Mouse (Mus musculus) testis, adult 10 weeks (tissue): ENCODE data around the gene Prickle3. TPM values are rescaled to one million over a fixed set of nuclear protein-coding genes. Genes with fewer than 3 reads are reported as not detected.

Experiments
- polyA plus RNA-seq: library from polyadenylated mRNA; stranded (reverse); fragments of 350-450 nt; fragmentation: Illumina TruSeq; extraction: RNeasy Lipid Tissue Mini Kit (QIAGEN cat#74804); gene quantifications from one replicate; pipeline ENCODE4 v1.2.3, GENCODE M21; 2014; ENCODE audit warnings: low read depth, low replicate concordance

The Prickle3 gene
- polyA plus RNA-seq, result 0.69 TPM

GRCm38 (mm10) chrX:7657221-7657639 lies at the start of gene Prickle3:
TSS of gene Prickle3 (plus strand) at chrX:7657260.

GRCm38 (mm10) chrX:7638401-7639091 lies 18.5 kb upstream of the Prickle3 start, which contains the start of gene Syp:
TSS of gene Syp (plus strand) at chrX:7638471.

DNA sequence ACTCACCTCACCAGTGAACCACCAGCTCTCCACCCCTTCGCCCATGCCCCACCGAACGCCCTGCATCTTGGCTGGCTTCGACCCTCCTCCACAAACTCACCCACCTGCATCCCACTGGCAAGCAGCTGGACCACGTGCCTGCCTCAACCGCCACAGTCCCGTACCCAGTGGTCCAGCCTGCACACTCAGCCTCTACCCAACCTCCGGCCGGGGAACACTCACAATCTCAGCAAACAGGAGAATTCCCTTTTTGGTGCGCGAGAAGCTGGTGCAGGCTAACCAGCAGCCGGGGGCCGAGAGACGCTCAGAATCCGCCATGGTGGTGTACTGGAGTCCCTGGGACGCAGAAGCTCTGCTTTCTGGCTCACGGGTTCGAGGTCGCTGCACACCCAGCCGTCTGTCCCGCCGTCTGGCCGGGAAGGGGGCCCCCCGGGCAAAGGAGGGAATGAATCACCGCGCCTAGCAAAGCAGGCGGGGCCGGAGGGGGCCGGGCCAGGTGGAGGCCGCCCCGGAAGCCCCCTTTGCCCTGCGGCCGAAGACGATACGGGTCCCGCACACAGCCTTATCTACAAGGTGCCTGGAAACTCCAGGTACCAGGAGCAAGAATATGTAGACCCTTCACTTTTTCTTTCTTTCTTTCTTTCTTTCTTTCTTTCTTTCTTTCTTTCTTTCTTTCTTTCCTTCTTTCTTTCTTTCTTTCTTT lies 14.0 kb downstream of the Prickle3 start, which contains the start of gene Plp2:
Plp2 (minus strand) TSS at position 470 of the 703 bp plus-strand sequence.

DNA sequence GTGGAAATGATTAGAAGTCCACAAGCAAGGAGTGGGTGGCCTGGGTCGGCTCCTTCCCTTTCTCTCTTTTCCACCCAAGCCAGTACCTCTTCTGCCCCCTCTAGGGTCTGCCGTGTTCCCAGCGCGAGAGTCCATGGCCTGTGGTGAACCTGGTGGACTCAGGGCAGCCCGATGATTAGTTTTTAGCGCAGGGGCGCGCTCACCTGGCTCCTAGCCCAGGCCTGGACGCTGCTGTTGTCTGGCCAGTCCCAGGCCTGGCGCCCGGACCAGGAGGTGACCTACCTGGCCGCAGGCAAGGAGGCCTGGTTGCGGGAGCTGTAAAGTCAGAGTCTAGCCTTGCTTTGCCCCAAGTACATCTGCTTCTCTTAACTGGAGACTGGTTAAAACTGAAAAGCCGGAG lies 23.8 kb downstream of the Prickle3 start, which contains the start of gene Magix:
Magix (minus strand) TSS at position 388 of the 400 bp plus-strand sequence.

DNA sequence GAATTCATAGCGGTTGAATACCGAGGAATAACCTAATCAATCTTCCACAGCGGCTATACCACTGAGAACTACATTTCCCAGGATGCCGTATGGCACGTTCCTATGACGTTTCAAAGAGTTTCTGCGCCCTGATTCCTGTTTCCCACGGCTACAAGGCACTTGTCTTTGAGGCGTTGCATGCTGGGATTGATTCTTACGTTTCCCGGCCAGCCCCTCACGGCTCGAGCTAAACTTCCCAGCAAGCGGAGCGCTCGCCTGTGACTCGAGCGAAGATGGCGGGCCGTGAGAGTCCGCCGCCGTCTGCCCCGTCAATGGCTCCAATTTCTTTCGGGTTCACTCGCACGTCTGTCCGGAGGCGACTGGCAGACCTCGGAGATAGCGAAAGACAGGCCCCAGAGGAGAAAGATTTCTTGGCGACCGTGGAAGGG lies 39.9 kb downstream of the Prickle3 start, which contains the start of gene Gpkow:
Gpkow (plus strand) TSS at position 178 of the 428 bp plus-strand sequence.

DNA sequence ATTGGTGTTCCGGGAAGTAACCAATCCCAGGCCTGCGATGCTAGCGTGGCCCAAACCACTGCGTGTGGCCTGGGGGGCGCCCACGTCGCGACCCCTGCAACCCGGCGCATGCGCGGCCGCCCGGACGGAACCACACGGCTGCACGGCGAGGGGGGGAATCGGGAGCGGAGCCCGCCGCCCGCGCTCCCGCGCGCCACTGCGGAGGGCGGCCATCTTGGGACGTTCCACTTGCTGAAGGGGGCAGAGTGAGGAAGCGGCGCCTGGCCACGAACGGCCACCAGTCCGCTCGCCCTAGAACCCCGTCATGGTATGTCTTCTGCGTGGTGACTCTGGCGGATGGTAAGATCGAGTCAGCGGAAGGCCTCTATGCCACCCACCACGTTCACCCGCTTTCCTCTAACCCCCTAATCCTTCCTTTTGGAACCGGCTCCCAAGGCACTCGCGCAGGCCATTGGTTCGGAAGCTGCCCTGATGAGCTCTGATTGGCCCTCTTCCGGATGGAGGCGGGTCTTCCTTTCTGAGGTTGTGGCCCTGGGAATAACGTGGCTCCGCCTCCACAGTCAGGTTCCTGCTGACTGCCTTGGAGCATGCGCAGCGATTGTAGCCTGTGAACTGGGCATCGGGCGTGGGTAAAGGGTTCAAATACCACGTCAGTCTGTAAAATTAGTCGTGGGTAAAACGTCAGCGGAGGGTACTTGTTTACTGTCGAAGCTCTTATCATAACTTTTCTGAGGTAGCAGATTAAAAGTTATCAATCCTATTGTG lies 57.3 kb downstream of the Prickle3 start, which contains the start of gene Wdr45:
Wdr45 (plus strand) TSS at position 199 of the 765 bp plus-strand sequence.

Other genes with a start within 250 kb of the Prickle3 start
- not detected for gene Foxp3, start 83.6 kb upstream of the Prickle3 start, polyA plus RNA-seq
- gene Ppp1r3f, start 83.0 kb upstream of the Prickle3 start, polyA plus RNA-seq, result 1.6 TPM
- gene Ccdc22, start 51.7 kb upstream of the Prickle3 start, polyA plus RNA-seq, result 0.13 TPM
- gene Cacna1f, start 50.2 kb upstream of the Prickle3 start, polyA plus RNA-seq, result not detected
- gene Syp, start 18.8 kb upstream of the Prickle3 start, polyA plus RNA-seq, result 0.15 TPM
- 3.8 TPM for gene Plp2, start 14.1 kb downstream of the Prickle3 start, polyA plus RNA-seq
- not detected for gene Magix, start 24.0 kb downstream of the Prickle3 start, polyA plus RNA-seq
- gene Gpkow, start 39.9 kb downstream of the Prickle3 start, polyA plus RNA-seq, result 14.2 TPM
- 1.1 TPM for gene Wdr45, start 57.1 kb downstream of the Prickle3 start, polyA plus RNA-seq
- not detected for gene Gm45208, start 65.0 kb downstream of the Prickle3 start, polyA plus RNA-seq
- gene Praf2, start 71.2 kb downstream of the Prickle3 start, polyA plus RNA-seq, result 0.57 TPM
- gene Ccdc120, start 93.6 kb downstream of the Prickle3 start, polyA plus RNA-seq, result 0.25 TPM
- gene Tfe3, start 105.3 kb downstream of the Prickle3 start, polyA plus RNA-seq, result 8.1 TPM
- gene Gripap1, start 132.5 kb downstream of the Prickle3 start, polyA plus RNA-seq, result 10.5 TPM
- gene Kcnd1, start 165.0 kb downstream of the Prickle3 start, polyA plus RNA-seq, result 0.41 TPM
- gene Otud5, start 184.1 kb downstream of the Prickle3 start, polyA plus RNA-seq, result 12.9 TPM
- gene Pim2, start 221.0 kb downstream of the Prickle3 start, polyA plus RNA-seq, result 3.4 TPM
- 1.7 TPM for gene Slc35a2, start 226.8 kb downstream of the Prickle3 start, polyA plus RNA-seq
- gene Pqbp1, start 242.0 kb downstream of the Prickle3 start, polyA plus RNA-seq, result 2.6 TPM
- 1.5 TPM for gene Timm17b, start 242.1 kb downstream of the Prickle3 start, polyA plus RNA-seq